Mouse (Mus musculus): Measurements from ENCODE around the gene Aanat. TPM values are rescaled to one million over a fixed set of nuclear protein-coding genes. Genes with fewer than 3 reads are reported as not detected.
A peak's percentile ranks its signal among the peaks of the same experiment; 100 is the strongest.

Gene Aanat
- total RNA-seq, 2 experiments from 2014 or later = not detected

GRCm38 (mm10) chr11:116572756-116573543 is 13.3 kb upstream of the Aanat start:
- ATAC-seq (replicated peaks; ENCODE audit: low FRiP score, low TSS enrichment, poor library complexity, severe bottlenecking) = peak; percentile 67

- ATAC-seq (replicated peaks; ENCODE audit: low FRiP score, low TSS enrichment, poor library complexity, severe bottlenecking) = no peak
Measured at GRCm38 (mm10) chr11:116574486-116574885, 11.7 kb upstream of the Aanat start.

- ATAC-seq (replicated peaks; ENCODE audit: low FRiP score, low TSS enrichment, poor library complexity, severe bottlenecking) = no peak
Measured at GRCm38 (mm10) chr11:116574982-116575381, 11.2 kb upstream of the Aanat start.

- ATAC-seq (replicated peaks; ENCODE audit: low FRiP score, low TSS enrichment, poor library complexity, severe bottlenecking) = no peak
Measured at GRCm38 (mm10) chr11:116575396-116575795, 10.8 kb upstream of the Aanat start.

- ATAC-seq (replicated peaks; ENCODE audit: low FRiP score, low TSS enrichment, poor library complexity, severe bottlenecking) = no peak
Measured at GRCm38 (mm10) chr11:116579280-116579679, 7.0 kb upstream of the Aanat start.

- ATAC-seq (replicated peaks; ENCODE audit: low FRiP score, low TSS enrichment, poor library complexity, severe bottlenecking) = peak; percentile 85
Measured at GRCm38 (mm10) chr11:116580031-116580652, 6.1 kb upstream of the Aanat start.

- ATAC-seq (replicated peaks; ENCODE audit: low FRiP score, low TSS enrichment, poor library complexity, severe bottlenecking) = peak; percentile 28
Measured at GRCm38 (mm10) chr11:116580711-116581375, 5.4 kb upstream of the Aanat start.

- ATAC-seq (replicated peaks; ENCODE audit: low FRiP score, low TSS enrichment, poor library complexity, severe bottlenecking) = peak; percentile 84
Measured at GRCm38 (mm10) chr11:116581376-116581814, 4.8 kb upstream of the Aanat start, which contains the start of gene Ube2o. Gene Ube2o, minus strand, starts transcription at chr11:116581447.

- ATAC-seq (replicated peaks; ENCODE audit: low FRiP score, low TSS enrichment, poor library complexity, severe bottlenecking) = no peak
Measured at GRCm38 (mm10) chr11:116585682-116586081, 550 bp upstream of the Aanat start.

GRCm38 (mm10) chr11:116586801-116587631 is 784 bp downstream of the Aanat start:
- peak; percentile 79 for ATAC-seq (replicated peaks; ENCODE audit: low FRiP score, low TSS enrichment, poor library complexity, severe bottlenecking)

GRCm38 (mm10) chr11:116589020-116589531 is 2.8 kb downstream of the Aanat start:
- ATAC-seq (replicated peaks; ENCODE audit: low FRiP score, low TSS enrichment, poor library complexity, severe bottlenecking) = no peak

- no peak for ATAC-seq (replicated peaks; ENCODE audit: low FRiP score, low TSS enrichment, poor library complexity, severe bottlenecking)
Measured at GRCm38 (mm10) chr11:116589574-116589973, 3.3 kb downstream of the Aanat start.

- no peak for ATAC-seq (replicated peaks; ENCODE audit: low FRiP score, low TSS enrichment, poor library complexity, severe bottlenecking)
Measured at GRCm38 (mm10) chr11:116591621-116592020, 5.4 kb downstream of the Aanat start.

GRCm38 (mm10) chr11:116592428-116592827 is 6.2 kb downstream of the Aanat start:
- ATAC-seq (replicated peaks; ENCODE audit: low FRiP score, low TSS enrichment, poor library complexity, severe bottlenecking) = peak; percentile 81

- ATAC-seq (replicated peaks; ENCODE audit: low FRiP score, low TSS enrichment, poor library complexity, severe bottlenecking) = no peak
Measured at GRCm38 (mm10) chr11:116593345-116593744, 7.1 kb downstream of the Aanat start.

GRCm38 (mm10) chr11:116596766-116597165 is 10.5 kb downstream of the Aanat start:
- no peak for ATAC-seq (replicated peaks; ENCODE audit: low FRiP score, low TSS enrichment, poor library complexity, severe bottlenecking)

GRCm38 (mm10) chr11:116598193-116598592 is 12.0 kb downstream of the Aanat start:
- no peak for ATAC-seq (replicated peaks; ENCODE audit: low FRiP score, low TSS enrichment, poor library complexity, severe bottlenecking)

GRCm38 (mm10) chr11:116599230-116599629 is 13.0 kb downstream of the Aanat start:
- no peak for ATAC-seq (replicated peaks; ENCODE audit: low FRiP score, low TSS enrichment, poor library complexity, severe bottlenecking)

GRCm38 (mm10) chr11:116601166-116601565 is 14.9 kb downstream of the Aanat start:
- no peak for ATAC-seq (replicated peaks; ENCODE audit: low FRiP score, low TSS enrichment, poor library complexity, severe bottlenecking)

Measured in megakaryocyte-erythroid progenitor cell, adult 5-6 weeks (primary cell).